Mouse (Mus musculus) hindbrain, embryonic 12.5 days (tissue): ENCODE data around the gene Pdss2. TPM values are rescaled to one million over a fixed set of nuclear protein-coding genes. Genes with fewer than 3 reads are reported as not detected.

Experiments
- ATAC-seq: fragments of 200-750 bp; cut with Nextera tagmentation; 2 replicates; pipeline ENCODE4 v1.8.0; 2017; ENCODE audit warnings: moderate TSS enrichment; ENCODE audit not compliant: low FRiP score
- H3K27ac ChIP-seq: fragments of 300-500 bp; sonication (generic); 2 replicates; pipeline ENCODE4 v1.5.1; 2016; ENCODE audit warnings: mild to moderate bottlenecking
- H3K27me3 ChIP-seq: fragments of 300-500 bp; sonication (generic); 2 replicates; pipeline ENCODE4 v1.6.1; 2016; ENCODE audit warnings: mild to moderate bottlenecking
- H3K36me3 ChIP-seq: fragments of 300-500 bp; sonication (generic); 2 replicates; pipeline ENCODE4 v1.6.1; 2016; ENCODE audit warnings: mild to moderate bottlenecking
- H3K4me1 ChIP-seq: fragments of 300-500 bp; sonication (generic); 2 replicates; pipeline ENCODE4 v1.6.1; 2016
- H3K4me2 ChIP-seq: fragments of 300-500 bp; sonication (generic); replicated peaks from 2 replicates; pipeline ENCODE4 v1.6.1; 2016; ENCODE audit warnings: mild to moderate bottlenecking
- H3K4me3 ChIP-seq: fragments of 300-500 bp; sonication (generic); 2 replicates; pipeline ENCODE4 v1.5.1; 2016; ENCODE audit warnings: mild to moderate bottlenecking
- H3K9ac ChIP-seq: fragments of 300-500 bp; sonication (generic); 2 replicates; pipeline ENCODE4 v1.6.1; 2016; ENCODE audit warnings: mild to moderate bottlenecking, moderate library complexity
- H3K9me3 ChIP-seq: fragments of 300-500 bp; sonication (generic); replicated peaks from 2 replicates; pipeline ENCODE4 v1.6.1; 2016; ENCODE audit warnings: mild to moderate bottlenecking
- WGBS: fragments of 180-500 bp; shearing (Covaris S2); methylation state at CpG from one replicate; pipeline ENCODE4 v1.1.7; 2016; 5-methylcytosine and 5-hydroxymethylcytosine counted together
- polyA plus RNA-seq: library from polyadenylated mRNA; unstranded; fragments of >200 nt; fragmentation: Nextera tagmentation; extraction: Ambion mirVana; gene quantifications from 2 replicates; pipeline ENCODE4 v1.2.1, GENCODE M21; 2016

Gene Pdss2
- 14.6 and 14.9 TPM in 2 replicates for polyA plus RNA-seq

DNA sequence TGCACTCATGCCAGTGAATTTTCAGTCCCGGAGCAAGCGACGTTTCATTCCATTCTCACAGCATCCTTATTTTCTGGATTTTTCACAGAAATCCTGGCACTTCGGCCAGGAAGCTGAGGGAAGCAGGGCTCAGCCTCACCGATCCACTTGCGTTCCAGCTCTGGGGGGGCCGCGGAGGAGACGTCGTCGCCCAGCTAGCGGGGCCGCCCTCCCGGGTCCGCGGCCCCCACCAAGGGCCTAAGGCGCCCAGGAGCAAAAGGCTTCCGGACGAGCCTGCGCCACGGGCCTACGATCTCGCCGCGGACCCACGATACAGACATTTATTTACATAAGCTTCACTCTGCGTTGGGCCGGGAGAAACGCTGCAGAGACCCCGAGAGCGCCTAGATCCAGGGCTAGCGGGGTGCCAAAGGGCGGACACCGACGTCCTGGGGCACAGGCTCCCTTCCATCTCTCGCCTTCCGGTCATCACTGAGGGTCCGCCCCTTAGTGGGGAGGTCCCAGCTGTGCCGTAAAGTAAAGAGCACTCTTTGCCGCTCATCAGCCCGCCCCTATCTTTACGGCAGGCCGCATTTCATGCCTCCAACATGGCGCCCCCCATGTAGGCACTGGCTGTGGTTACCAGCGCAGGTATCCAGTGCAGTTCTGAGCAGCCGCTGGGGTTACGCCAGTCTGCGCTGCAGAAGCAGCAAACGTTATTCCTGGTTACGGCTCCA is at the start of gene Pdss2:
TSS of gene Pdss2 (plus strand) at position 577 of the 716 bp plus-strand sequence.
- Histone ChIP-seq H3K9ac (peak within 1 kb of the TSS; percentile 93), H3K27me3 (no peaks in the 10 kb centered on the region), H3K36me3 (no peaks in the 10 kb centered on the region), H3K4me1 (peaks cover 11% of the 10 kb centered on the region), H3K4me3 (peak within 1 kb of the TSS; percentile 84), H3K27ac (peak within 1 kb of the TSS; percentile 96), H3K9me3 (no peaks in the 10 kb centered on the region), H3K4me2 (peak within 1 kb of the TSS; percentile 91)
- WGBS, result under 1% methylated on average over 50 of the region's 50 CpGs
- ATAC-seq, result peak; percentile 98

DNA sequence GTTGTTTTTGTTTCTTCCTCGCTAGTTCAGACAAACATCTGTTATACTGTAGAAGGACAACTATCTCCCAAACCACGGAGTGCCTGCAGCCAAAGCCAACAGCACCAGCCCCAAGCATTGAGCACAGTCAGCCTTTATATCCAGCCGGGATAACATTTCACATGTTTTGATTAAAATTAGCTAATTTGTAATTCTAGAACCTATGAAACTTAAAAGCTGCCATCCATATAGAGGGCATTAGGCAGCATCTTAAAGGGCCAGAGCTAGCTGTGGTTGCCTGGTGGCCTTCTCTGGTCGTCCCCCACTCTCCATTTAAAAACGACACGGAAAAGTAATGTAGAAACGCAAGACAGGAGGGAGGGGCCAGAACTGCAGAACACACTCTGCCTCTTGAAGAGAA is 49.2 kb upstream of the Pdss2 start:
- Histone ChIP-seq H3K27me3 (peaks cover 6% of the 10 kb centered on the region), H3K9me3 (no peaks in the 10 kb centered on the region), H3K4me2 (peak overlapping the region; percentile 83), H3K36me3 (no peaks in the 10 kb centered on the region), H3K27ac (no peak overlapping the region), H3K4me3 (peak overlapping the region; percentile 89), H3K9ac (peak overlapping the region; percentile 94), H3K4me1 (peaks cover 28% of the 10 kb centered on the region)
- WGBS, result 2% methylated on average over 7 of the region's 7 CpGs
- ATAC-seq, result no peak

DNA sequence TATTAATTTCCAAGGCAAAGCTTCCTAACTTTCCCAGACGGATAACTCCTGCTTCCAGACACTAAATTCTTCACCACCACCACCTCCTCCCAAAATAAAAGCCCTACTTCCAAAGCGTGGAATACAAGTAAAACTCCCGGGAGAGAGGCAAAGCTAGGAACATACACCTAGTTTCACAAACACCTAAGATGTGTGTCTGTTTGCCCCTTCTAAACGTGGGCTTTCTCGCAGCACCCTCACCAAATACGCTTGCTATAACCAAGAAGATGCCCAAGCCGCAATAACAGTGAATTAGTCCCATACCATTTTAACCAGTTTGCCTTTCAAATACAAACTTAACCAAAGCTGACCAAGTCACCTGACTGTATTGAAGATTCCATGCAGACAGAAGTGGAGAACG is 48.7 kb upstream of the Pdss2 start:
- WGBS, result 2% methylated on average over 8 of the region's 8 CpGs
- peak overlapping the region; percentile 98; the same call in 1 of the 2 replicates for H3K27ac ChIP-seq
- H3K4me3 ChIP-seq, result peak overlapping the region; percentile 89
- peak overlapping the region; percentile 94 for H3K9ac ChIP-seq
- peak overlapping the region; percentile 83 for H3K4me2 ChIP-seq
- no peak for ATAC-seq
- H3K27me3 ChIP-seq, result peaks cover 6% of the 10 kb centered on the region
- peaks cover 28% of the 10 kb centered on the region for H3K4me1 ChIP-seq
- H3K36me3 ChIP-seq, result no peaks in the 10 kb centered on the region
- no peaks in the 10 kb centered on the region for H3K9me3 ChIP-seq

DNA sequence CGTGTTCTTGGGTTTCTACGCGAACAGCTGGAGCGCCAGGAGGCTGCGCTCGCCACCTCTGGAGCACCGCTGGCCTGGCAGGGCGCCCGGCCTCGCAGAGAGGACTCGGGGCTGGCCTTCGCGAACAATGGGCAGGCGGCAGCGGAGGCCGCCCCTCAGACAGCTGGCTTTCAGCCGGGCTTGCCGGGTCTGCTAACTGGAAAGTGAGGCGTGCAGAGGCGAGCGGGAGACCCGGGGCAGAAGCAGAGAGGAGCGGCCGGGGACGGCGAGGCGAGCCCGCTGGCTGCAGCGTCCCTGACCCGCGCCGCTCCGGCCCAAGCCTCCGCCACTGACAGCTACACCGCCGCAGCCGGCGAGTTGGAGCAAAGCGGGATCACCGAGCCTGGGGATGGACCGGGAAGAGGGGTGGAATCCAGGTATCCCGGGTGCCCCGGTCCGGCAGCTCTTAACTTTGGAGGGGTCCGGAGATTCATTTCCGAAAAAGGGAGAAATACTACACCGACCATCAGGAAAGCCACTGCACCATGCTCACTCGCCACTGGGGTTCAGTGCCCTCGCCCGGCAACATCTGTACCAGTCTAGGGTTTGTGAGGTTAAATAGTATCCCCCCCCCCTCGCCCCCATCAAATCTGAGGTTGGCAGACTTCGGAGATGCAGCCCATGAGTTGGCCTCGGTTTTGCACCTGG is 48.0 kb upstream of the Pdss2 start:
- Histone ChIP-seq H3K27me3 (peaks cover 6% of the 10 kb centered on the region), H3K36me3 (no peaks in the 10 kb centered on the region), H3K9me3 (no peaks in the 10 kb centered on the region), H3K4me2 (peak overlapping the region; percentile 83), H3K4me1 (peaks cover 28% of the 10 kb centered on the region), H3K27ac (peak overlapping the region; percentile 98), H3K9ac (peak overlapping the region; percentile 94), H3K4me3 (peak overlapping the region; percentile 89)
- peak; percentile 27 for ATAC-seq
- under 1% methylated on average over 53 of the region's 53 CpGs for WGBS

DNA sequence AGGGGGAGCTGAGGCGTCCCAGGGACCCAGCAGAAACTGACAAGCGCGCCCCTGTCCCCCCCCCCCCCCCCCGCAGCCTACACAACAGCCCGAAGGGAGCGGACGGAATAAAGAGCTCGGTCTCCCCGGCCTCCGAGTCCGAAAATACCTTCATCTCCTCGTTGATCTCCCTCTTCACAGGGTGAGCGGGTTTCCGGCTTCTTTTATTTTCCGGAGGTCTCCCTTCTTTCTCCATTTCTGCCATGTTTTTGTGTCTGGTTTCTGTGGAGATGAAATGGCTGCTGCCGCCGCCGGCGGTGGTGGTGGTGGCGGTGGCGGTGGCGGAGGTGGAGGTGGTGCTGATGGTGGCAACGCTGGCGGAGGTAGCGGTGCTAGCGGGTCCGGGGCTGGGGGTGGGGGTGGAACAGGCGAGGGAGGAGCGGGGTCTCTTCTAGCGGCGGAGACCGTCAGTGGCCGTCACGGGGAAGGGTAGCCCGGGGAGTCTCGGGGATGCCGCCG is 47.4 kb upstream of the Pdss2 start:
- Histone ChIP-seq H3K4me1 (peaks cover 28% of the 10 kb centered on the region), H3K4me3 (peak overlapping the region; percentile 89), H3K9me3 (no peaks in the 10 kb centered on the region), H3K27ac (peak overlapping the region; percentile 98), H3K27me3 (peaks cover 6% of the 10 kb centered on the region), H3K4me2 (peak overlapping the region; percentile 83), H3K9ac (peak overlapping the region; percentile 94), H3K36me3 (no peaks in the 10 kb centered on the region)
- WGBS, result 0% methylated on average over 24 of the region's 38 CpGs
- ATAC-seq, result peak; percentile 57

DNA sequence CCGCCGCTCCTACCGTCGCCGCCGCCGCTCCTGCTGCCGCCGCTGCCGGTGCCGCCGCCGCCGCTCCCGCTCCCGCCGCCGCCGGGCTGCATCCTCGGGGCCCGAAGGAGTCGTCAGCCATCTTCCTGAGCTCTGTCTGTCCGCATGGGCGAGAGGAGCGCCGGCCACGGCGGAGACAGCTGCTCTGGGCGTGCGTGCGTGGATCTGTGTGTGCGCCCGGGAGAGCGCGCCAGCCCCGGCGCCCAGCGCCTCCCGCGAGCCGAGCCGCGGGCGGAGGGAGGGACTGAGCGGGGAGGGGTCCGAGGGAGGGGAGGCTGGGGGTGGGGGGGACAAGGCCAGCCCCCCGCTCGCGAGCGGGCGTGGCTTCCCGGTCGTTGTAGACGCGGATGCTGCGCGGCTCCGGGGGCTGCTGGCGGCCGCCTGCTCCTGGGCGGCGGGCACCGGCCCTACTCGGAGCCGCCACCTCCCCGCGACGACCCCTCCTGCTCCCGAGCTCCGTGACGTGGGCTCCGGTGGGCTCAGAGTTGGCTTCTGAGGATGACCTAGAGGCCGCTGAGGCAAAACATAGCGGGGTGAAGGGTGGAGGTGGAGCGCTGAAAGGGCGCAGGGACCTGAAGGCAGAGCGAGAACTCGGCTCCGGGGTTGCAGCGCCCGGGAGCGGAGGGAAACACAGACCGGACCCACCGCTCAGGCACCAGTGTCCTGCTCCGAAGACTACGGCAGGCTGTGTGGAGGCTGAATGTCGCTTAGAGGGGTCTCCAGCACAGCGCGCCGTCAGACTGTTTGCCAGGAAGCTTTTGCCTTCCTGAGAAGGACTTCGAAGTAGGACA is 46.7 kb upstream of the Pdss2 start, which contains the start of the genes Sobp and 9030612E09Rik:
TSS of gene Sobp (minus strand) at position 205 of the 830 bp plus-strand sequence.
TSS of gene 9030612E09Rik (plus strand) at position 379 of the 830 bp plus-strand sequence.
- Histone ChIP-seq H3K4me1 (peaks cover 28% of the 10 kb centered on the region), H3K4me2 (peak within 1 kb of the TSS; percentile 83), H3K9ac (peak within 1 kb of the TSS; percentile 94), H3K27me3 (peaks cover 6% of the 10 kb centered on the region), H3K36me3 (no peaks in the 10 kb centered on the region), H3K9me3 (no peaks in the 10 kb centered on the region), H3K4me3 (peak within 1 kb of the TSS; percentile 89), H3K27ac (peak within 1 kb of the TSS; percentile 98)
- under 1% methylated on average over 62 of the region's 91 CpGs for WGBS
- peak; percentile 86 for ATAC-seq

DNA sequence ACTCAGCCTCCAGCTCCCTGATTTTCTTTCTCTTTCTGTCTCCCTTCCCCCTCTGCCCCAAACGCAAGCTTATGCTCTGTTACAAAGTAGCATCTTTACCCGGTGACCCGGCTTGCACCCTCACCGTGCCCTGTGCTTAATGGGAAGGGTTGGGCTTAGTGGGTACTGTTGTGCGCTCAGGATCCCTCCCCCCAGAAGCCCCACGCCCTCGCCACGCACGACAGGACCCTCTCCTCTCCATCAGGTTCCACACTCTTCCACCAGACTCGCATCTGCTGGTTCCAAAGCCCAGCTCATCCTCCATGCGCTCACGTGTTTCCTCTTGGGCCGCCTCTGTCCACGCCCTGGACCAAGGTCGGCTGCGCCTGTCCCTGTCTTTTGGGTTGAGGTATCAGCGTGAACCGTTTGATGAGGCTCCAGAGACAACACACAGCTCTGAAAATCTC is 46.1 kb upstream of the Pdss2 start:
- 0% methylated on average over 18 of the region's 18 CpGs for WGBS
- H3K4me1 ChIP-seq, result peaks cover 28% of the 10 kb centered on the region
- H3K4me2 ChIP-seq, result peak overlapping the region; percentile 83
- H3K4me3 ChIP-seq, result peak overlapping the region; percentile 89
- no peaks in the 10 kb centered on the region for H3K36me3 ChIP-seq
- H3K9me3 ChIP-seq, result no peaks in the 10 kb centered on the region
- ATAC-seq, result peak; percentile 41
- H3K9ac ChIP-seq, result peak overlapping the region; percentile 94
- peak overlapping the region; percentile 98 for H3K27ac ChIP-seq
- H3K27me3 ChIP-seq, result peaks cover 6% of the 10 kb centered on the region

DNA sequence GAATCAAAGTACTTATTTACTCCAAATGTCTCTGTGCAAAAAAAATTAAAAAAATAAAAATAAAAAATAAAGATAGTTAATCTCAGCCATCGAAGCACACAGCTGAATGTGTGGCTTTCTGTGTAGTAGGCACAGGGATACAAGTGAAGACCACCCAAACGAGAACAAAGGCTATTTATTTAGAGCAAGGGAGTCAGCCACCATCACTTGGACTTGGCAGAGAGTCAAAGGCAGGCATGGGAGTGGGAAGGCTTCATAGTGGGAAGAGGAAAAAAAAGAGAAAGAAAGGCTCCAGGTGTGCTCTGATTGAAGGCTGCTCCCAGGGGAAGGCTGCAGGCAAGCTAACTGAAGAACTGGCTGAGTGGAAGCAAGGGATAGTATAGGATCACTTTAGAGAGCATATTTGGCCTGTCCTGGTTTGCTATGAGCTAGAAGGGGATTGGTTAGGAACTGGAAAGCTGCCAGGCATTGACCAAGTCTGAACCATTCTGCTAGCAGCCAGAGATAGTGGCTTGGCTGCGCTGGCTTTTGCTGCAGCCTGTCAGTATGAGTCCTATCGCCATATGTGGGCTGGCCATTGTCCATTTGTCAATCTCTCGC is 40.9 kb upstream of the Pdss2 start:
- peak overlapping the region; percentile 45 for H3K27ac ChIP-seq
- peaks cover 15% of the 10 kb centered on the region for H3K4me1 ChIP-seq
- H3K9ac ChIP-seq, result no peak overlapping the region
- H3K9me3 ChIP-seq, result no peaks in the 10 kb centered on the region
- peak; percentile 84 for ATAC-seq
- H3K4me2 ChIP-seq, result 0 out of 2 replicates have a peak overlapping the region, but pooled peaks have one; percentile 3
- no peak overlapping the region for H3K4me3 ChIP-seq
- no peaks in the 10 kb centered on the region for H3K36me3 ChIP-seq
- peaks cover 6% of the 10 kb centered on the region for H3K27me3 ChIP-seq
- 35% methylated on average over 5 of the region's 5 CpGs for WGBS

DNA sequence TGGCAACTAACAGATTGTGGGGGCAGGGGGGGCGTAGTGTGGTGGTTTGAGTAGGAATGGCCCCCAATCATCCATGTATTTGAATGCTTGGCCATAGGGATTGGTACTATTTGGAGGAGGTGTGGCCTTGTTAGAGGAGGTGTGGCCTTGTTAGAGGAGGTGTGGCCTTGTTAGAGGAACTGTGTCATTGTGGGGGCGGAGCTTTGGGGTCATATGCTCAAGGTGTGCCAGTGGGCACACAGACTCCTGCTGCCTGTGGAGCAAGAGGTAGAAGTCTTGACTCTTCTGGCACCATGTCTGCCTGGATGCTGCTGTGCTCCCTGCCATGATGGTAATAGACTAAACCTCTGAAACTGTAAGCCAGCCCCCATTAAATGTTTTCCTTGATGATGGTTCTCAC is 21.1 kb upstream of the Pdss2 start:
- Histone ChIP-seq H3K9ac (no peak overlapping the region), H3K4me2 (no peak overlapping the region), H3K36me3 (no peaks in the 10 kb centered on the region), H3K27me3 (no peaks in the 10 kb centered on the region), H3K9me3 (no peaks in the 10 kb centered on the region), H3K4me1 (no peaks in the 10 kb centered on the region), H3K4me3 (no peak overlapping the region), H3K27ac (no peak overlapping the region)
- 90% methylated on average over 2 of the region's 2 CpGs for WGBS
- ATAC-seq, result no peak

DNA sequence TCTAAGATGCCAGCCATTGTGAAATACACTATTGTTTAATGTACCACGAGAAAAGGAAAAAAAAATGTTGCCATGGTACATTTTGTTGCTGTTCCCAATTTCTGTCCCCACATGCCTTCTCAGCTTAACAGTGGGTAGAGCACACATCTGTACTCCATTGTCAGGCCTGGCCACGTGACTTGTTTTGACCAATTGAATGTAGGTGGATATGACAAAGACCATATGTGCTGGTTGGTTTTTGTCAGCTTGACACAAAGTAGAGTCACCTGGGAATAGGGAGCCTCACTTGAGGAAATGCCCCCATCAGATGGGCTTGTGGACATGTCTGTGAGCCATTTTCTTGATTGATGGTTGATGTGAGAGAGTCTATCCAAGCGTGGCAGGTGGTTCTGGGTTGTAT is 17.4 kb upstream of the Pdss2 start:
- WGBS, result 76% methylated on average over 3 of the region's 3 CpGs
- Histone ChIP-seq H3K4me2 (no peak overlapping the region), H3K27ac (no peak overlapping the region), H3K4me3 (no peak overlapping the region), H3K27me3 (no peaks in the 10 kb centered on the region), H3K4me1 (no peaks in the 10 kb centered on the region), H3K36me3 (no peaks in the 10 kb centered on the region), H3K9ac (no peak overlapping the region), H3K9me3 (0 out of 2 replicates have a peak, but pooled peaks cover under 1% of the 10 kb centered on the region)
- ATAC-seq, result no peak

DNA sequence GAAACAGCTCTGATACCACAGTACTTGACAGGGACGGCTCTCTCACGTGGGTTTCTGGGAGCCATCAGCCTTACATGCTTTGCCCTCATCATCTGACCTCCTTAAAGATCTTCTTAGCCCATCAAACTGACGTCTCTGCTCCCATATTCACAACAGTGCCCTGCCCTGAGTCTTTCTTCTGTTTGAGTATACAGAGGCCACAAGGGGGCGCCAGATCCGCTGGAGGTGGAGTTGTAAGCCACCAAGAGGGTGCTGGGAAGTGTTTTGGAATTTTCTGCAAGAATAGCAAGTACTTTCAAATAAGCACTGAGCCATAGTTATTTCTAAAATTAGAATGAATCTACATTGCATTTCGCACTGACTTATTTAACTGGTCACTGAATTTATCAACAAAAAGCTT is 9.4 kb upstream of the Pdss2 start:
- Histone ChIP-seq H3K36me3 (no peaks in the 10 kb centered on the region), H3K4me3 (no peak overlapping the region), H3K27me3 (no peaks in the 10 kb centered on the region), H3K9me3 (peaks cover 5% of the 10 kb centered on the region; the same call in 1 of the 2 replicates), H3K27ac (no peak overlapping the region), H3K4me1 (no peaks in the 10 kb centered on the region), H3K9ac (no peak overlapping the region), H3K4me2 (no peak overlapping the region)
- 30% methylated on average over 6 of the region's 6 CpGs for WGBS
- ATAC-seq, result no peak
